Mouse (Mus musculus) heart, embryonic 14.5 days (tissue): ENCODE measurements around the gene Enoph1. TPM values are rescaled to one million over a fixed set of nuclear protein-coding genes. Genes with fewer than 3 reads are reported as not detected.

Experiments used
- ATAC-seq: fragments of 200-750 bp; cut with Nextera tagmentation; 2 replicates; pipeline ENCODE4 v1.8.0; 2017; ENCODE audit warnings: low read depth, moderate TSS enrichment; ENCODE audit not compliant: insufficient number of reproducible peaks, insufficient read depth, low FRiP score
- H3K27ac ChIP-seq, 2 experiments: fragments of 200-500 bp in 1 of 2; fragments of 300-500 bp in 1 of 2; sonication (generic) in 1 of 2; replicated peaks in 1 of 2; 2 replicates each; pipeline ENCODE4 v1.5.1; 2012 to 2014; ENCODE audit warnings: low read depth in 2 of 2, low read length in 2 of 2, control low read depth in 1 of 2, mild to moderate bottlenecking in 1 of 2, mixed read lengths in 1 of 2; ENCODE audit not compliant: control insufficient read depth in 1 of 2, insufficient read depth in 1 of 2
- H3K27me3 ChIP-seq: fragments of 300-500 bp; sonication (generic); 2 replicates; pipeline ENCODE4 v1.6.1; 2014; ENCODE audit warnings: mild to moderate bottlenecking, low read length, control low read depth; ENCODE audit not compliant: control insufficient read depth, insufficient read depth
- H3K36me3 ChIP-seq: fragments of 300-500 bp; sonication (generic); 2 replicates; pipeline ENCODE4 v1.6.1; 2014; ENCODE audit warnings: mild to moderate bottlenecking, control low read depth, low read length, mixed read lengths; ENCODE audit not compliant: control insufficient read depth, insufficient read depth
- H3K4me1 ChIP-seq, 2 experiments: fragments of 200-500 bp in 1 of 2; fragments of 300-500 bp in 1 of 2; sonication (generic) in 1 of 2; 2 replicates each; pipeline ENCODE4 v1.6.1; 2012 to 2014; ENCODE audit warnings: low read length in 2 of 2, control low read depth in 1 of 2, mixed read lengths in 1 of 2; ENCODE audit not compliant: control insufficient read depth in 2 of 2, insufficient read depth in 2 of 2
- H3K4me2 ChIP-seq: fragments of 300-500 bp; sonication (generic); 2 replicates; pipeline ENCODE4 v1.6.1; 2014; ENCODE audit warnings: mild to moderate bottlenecking, low read length
- H3K4me3 ChIP-seq, 2 experiments: fragments of 200-500 bp in 1 of 2; fragments of 300-500 bp in 1 of 2; sonication (generic) in 1 of 2; 2 replicates each; pipeline ENCODE4 v1.5.1; 2012 to 2014; ENCODE audit warnings: low read length in 2 of 2, mild to moderate bottlenecking in 2 of 2, control low read depth in 1 of 2, low read depth in 1 of 2, moderate library complexity in 1 of 2; ENCODE audit not compliant: control insufficient read depth in 1 of 2, insufficient read depth in 1 of 2
- H3K9ac ChIP-seq: fragments of 300-500 bp; sonication (generic); 2 replicates; pipeline ENCODE4 v1.6.1; 2014; ENCODE audit warnings: mild to moderate bottlenecking, low read length
- H3K9me3 ChIP-seq: fragments of 300-500 bp; sonication (generic); 2 replicates; pipeline ENCODE4 v1.6.1; 2016; ENCODE audit warnings: low read length, control low read depth; ENCODE audit not compliant: control insufficient read depth
- WGBS: fragments of 180-500 bp; shearing (Covaris S2); extraction: QIAGEN DNeasy Blood & Tissue Kit; methylation state at CpG from one replicate; pipeline ENCODE4 v1.1.7; 2014; 5-methylcytosine and 5-hydroxymethylcytosine counted together
- polyA plus RNA-seq: library from polyadenylated mRNA; unstranded; fragments of >200 nt; fragmentation: Nextera tagmentation; extraction: Ambion mirVana; gene quantifications from 2 replicates; pipeline ENCODE4 v1.2.1, GENCODE M21; 2014

Gene Enoph1
- polyA plus RNA-seq, 1 experiment from 2014 or later = 24.3 TPM

DNA sequence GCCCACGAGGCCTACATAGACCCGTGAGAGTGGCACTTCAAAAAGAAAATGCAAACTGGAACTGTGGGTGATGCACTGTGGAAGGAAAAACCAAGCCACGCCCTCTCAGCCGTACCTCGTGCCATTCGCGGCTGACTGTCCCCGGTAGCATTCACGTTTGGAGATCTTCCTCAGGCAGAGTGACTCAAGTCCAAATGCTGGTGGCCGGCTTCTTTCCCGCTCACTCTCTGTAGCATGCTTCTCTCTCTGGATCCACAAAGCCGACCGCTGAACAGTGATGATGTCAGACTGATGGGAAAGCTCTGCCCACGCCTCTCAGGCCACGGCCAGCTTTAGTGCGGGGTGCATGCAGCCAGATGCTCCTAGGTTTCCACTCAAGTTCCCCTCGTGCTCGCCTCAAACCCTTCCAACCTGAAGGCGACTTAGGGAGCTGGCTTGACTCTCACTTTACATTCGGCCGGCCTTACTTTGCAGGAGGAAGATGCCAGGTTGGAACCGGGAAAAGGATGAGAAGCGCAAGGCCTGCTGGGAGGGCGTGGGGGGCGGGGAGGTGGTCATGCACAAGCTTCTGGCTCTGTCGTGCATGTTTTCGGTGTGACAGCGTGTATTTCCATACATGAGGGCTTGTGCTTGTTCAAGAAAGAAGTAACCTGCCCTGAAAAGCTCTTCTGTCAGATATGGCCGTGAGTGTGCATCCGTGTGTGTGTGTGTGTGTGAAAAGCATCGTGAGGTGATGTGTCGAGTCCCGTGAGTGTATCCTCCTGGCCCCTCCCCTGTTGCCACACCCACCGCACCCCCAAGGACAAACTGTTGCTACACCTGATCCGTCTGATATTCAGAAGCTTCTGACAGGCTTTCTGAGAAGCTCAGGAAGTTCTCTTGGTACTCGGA is 39.5 kb downstream of the Enoph1 start:
- Histone ChIP-seq H3K27ac (no peak overlapping the region), H3K9me3 (no peaks in the 10 kb centered on the region), H3K4me2 (peak overlapping the region; percentile 73), H3K27me3 (no peaks in the 10 kb centered on the region), H3K9ac (peak overlapping the region; percentile 58), H3K36me3 (no peaks in the 10 kb centered on the region), H3K4me1 (peaks cover 0 to 10% of the 10 kb centered on the region in 2 experiments; a peak in 3 of 4 replicates), H3K4me3 (peak overlapping the region; percentile 42 to 58)
- WGBS = 17% methylated on average over 36 of the region's 36 CpGs
- ATAC-seq = no peak; the same call in 1 of the 2 replicates

DNA sequence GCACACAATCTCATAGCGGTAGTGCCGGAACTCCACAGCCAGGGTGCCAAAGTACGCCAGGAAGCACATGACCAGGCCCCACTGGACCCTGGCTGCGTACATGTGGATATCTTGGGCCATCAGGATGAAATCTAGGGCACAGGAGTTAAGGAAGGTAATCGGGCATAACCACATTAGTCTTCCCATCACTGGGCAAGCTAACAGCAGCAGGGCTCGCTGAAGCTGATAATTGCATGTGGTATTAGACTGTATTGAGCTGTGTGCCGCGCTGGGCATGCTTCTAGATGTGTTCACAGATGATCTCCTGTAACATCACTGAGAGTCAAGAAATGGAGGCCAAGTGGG is 40.1 kb downstream of the Enoph1 start:
- Histone ChIP-seq H3K4me3 (peak overlapping the region in 1 of 2 experiments; percentile 42; a peak in 1 of 4 replicates), H3K9me3 (no peaks in the 10 kb centered on the region), H3K27me3 (no peaks in the 10 kb centered on the region), H3K4me2 (peak overlapping the region; percentile 73), H3K36me3 (no peaks in the 10 kb centered on the region), H3K9ac (peak overlapping the region; percentile 58; the same call in 1 of the 2 replicates), H3K4me1 (peaks cover 0 to 10% of the 10 kb centered on the region in 2 experiments; a peak in 3 of 4 replicates), H3K27ac (no peak overlapping the region)
- ATAC-seq = no peak
- 77% methylated on average over 8 of the region's 8 CpGs for WGBS

DNA sequence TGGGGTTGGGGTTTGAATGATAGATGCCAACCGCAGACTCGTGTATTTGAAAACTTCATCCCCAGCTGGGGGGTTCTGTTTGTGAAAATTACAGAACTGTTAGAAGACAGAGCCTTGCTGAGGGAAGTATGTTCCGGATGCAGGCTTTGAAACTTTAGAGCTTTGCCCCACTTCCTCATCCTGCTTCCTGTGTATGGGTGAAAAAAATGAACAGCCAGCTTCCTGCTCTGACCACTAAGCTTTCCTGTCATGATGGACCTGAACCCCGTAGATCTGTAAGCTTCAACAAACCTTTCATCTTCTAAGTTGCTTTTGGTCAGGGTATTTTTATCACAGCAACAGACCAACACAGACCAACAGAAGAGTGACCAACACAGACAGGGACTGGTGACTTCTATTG is 42.2 kb downstream of the Enoph1 start:
- Histone ChIP-seq H3K36me3 (no peaks in the 10 kb centered on the region), H3K9ac (no peak overlapping the region), H3K27me3 (no peaks in the 10 kb centered on the region), H3K27ac (no peak overlapping the region), H3K9me3 (no peaks in the 10 kb centered on the region), H3K4me2 (no peak overlapping the region), H3K4me1 (peaks cover 0 to 10% of the 10 kb centered on the region in 2 experiments; a peak in 3 of 4 replicates), H3K4me3 (no peak overlapping the region)
- ATAC-seq = no peak
- WGBS = 78% methylated on average over 4 of the region's 4 CpGs

DNA sequence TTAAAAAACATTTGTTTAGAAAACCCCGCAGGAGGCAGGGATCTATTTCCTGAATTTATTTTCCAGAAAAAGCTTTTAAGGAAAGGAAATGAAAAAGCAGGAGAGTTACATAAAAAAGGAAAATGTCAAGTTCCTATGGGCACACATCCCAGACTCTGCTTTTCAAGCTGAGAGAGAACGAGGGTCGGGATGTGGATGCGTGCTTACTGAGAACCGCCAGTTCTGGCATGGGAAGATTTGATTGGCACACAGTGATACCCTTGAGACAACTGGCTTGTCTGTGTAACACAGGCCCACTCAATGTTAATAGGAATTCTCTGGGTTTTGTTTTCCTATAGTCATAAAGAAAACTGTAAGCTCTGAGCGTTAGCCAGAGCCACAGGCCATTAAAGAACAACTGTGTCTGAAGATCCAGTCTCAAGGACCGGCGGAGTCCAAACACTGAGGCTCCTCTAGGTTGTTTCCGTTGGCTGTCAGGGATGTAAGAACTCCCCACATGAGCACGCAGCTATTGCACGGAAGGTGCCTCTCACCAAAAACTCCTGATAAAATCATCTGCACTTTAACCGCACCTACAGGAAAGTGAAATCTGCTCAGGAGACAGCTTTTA is 44.3 kb downstream of the Enoph1 start:
- H3K36me3 ChIP-seq = no peaks in the 10 kb centered on the region
- no peak overlapping the region for H3K27ac ChIP-seq
- no peaks in the 10 kb centered on the region for H3K9me3 ChIP-seq
- no peak overlapping the region for H3K4me2 ChIP-seq
- no peak overlapping the region for H3K4me3 ChIP-seq
- 68% methylated on average over 12 of the region's 12 CpGs for WGBS
- no peak for ATAC-seq
- no peaks in the 10 kb centered on the region for H3K27me3 ChIP-seq
- no peak overlapping the region for H3K9ac ChIP-seq
- H3K4me1 ChIP-seq = peaks cover 0 to 8% of the 10 kb centered on the region in 2 experiments; a peak in 3 of 4 replicates

GRCm38 (mm10) chr5:100085097-100085496 is 45.3 kb downstream of the Enoph1 start:
- no peak for ATAC-seq
- H3K4me3 ChIP-seq = no peak overlapping the region
- no peaks in the 10 kb centered on the region for H3K36me3 ChIP-seq
- no peak overlapping the region for H3K9ac ChIP-seq
- no peak overlapping the region for H3K4me2 ChIP-seq
- H3K9me3 ChIP-seq = no peaks in the 10 kb centered on the region
- H3K27ac ChIP-seq = no peak overlapping the region
- 63% methylated on average over 8 of the region's 8 CpGs for WGBS
- no peaks in the 10 kb centered on the region for H3K27me3 ChIP-seq
- H3K4me1 ChIP-seq = peaks cover 0 to 2% of the 10 kb centered on the region in 2 experiments; a peak in 3 of 4 replicates

DNA sequence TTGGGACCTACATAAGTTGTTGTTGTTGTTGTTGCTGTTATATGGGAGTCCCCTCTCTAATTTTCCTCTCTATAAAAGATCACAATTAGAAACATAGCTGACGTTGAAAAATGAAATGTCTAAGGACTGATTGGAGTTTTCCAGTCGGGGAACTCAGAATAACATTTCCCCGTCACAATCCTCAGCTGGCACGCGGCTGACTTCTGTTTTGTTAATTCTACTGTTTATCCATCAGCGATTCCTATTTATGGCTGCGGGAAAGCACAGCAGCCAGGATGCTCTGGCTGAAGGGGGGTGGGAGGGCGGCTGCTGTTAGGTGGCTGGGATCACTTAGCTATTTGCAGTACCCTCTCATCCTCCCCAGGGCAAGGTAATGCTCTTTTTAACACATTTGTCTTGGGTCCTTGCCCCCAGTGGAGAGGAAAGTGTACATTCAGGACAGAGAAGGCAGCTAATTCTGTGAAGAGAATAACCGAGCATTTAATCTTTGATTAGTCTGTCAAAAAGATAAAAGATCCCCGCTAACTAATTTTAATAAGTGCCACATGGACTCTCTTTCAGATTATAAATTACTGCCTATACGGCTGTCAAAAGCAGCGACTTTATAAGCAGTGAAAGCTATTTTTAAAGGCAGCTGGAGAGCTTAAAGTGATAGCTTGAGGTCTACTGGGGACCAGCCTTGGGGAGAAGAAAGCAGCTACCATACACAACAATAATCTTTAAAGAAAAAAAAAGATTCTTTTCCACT is 50.9 kb downstream of the Enoph1 start:
- peaks cover 3 to 16% of the 10 kb centered on the region in 2 experiments for H3K4me1 ChIP-seq
- ATAC-seq = no peak
- no peaks in the 10 kb centered on the region for H3K27me3 ChIP-seq
- no peaks in the 10 kb centered on the region for H3K9me3 ChIP-seq
- no peak overlapping the region for H3K27ac ChIP-seq
- H3K36me3 ChIP-seq = no peaks in the 10 kb centered on the region
- 32% methylated on average over 12 of the region's 12 CpGs for WGBS
- H3K4me2 ChIP-seq = peak overlapping the region; percentile 50
- H3K4me3 ChIP-seq = 0 out of 4 replicates have a peak overlapping the region, but pooled peaks of 1 of the 2 experiments have one; percentile 0
- H3K9ac ChIP-seq = no peak overlapping the region

DNA sequence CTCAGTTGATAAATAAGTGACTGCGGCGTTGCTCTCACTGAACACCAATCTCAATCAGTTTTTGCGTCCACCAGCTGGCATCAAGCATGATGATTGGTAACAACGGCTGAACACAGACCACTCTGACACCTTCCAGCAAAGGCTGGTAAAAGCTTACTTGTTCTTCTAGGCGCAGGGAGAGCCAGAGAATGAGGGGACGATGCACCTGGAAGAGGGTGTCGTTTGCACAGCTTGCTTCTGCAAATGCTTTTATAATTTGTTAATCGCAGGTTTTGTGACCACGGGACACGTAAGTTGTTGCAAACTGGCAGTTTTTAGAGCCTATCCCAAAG is 51.4 kb downstream of the Enoph1 start:
- no peaks in the 10 kb centered on the region for H3K27me3 ChIP-seq
- H3K9me3 ChIP-seq = no peaks in the 10 kb centered on the region
- 49% methylated on average over 10 of the region's 10 CpGs for WGBS
- no peak overlapping the region for H3K27ac ChIP-seq
- H3K9ac ChIP-seq = peak overlapping the region; percentile 42; the same call in 1 of the 2 replicates
- H3K4me3 ChIP-seq = 0 out of 4 replicates have a peak overlapping the region, but pooled peaks of 1 of the 2 experiments have one; percentile 0
- peak overlapping the region; percentile 50 for H3K4me2 ChIP-seq
- no peak for ATAC-seq
- H3K4me1 ChIP-seq = peaks cover 3 to 16% of the 10 kb centered on the region in 2 experiments
- H3K36me3 ChIP-seq = no peaks in the 10 kb centered on the region
